Mouse (Mus musculus) left cerebral cortex, adult 9 months (tissue): Measurements from ENCODE around the gene Ccdc65.
"Not testable (repeated sequence)": the region's sequence is repeated elsewhere in the genome, so short reads cannot be mapped to it uniquely, and the experiment has no call there.

Source experiments
- DNase-seq, 2 experiments: peaks; one replicate each; pipeline ENCODE4 v3.0.0; 2022; ENCODE audit warnings: low spot score in 2 of 2

Ccdc65 gene

DNA sequence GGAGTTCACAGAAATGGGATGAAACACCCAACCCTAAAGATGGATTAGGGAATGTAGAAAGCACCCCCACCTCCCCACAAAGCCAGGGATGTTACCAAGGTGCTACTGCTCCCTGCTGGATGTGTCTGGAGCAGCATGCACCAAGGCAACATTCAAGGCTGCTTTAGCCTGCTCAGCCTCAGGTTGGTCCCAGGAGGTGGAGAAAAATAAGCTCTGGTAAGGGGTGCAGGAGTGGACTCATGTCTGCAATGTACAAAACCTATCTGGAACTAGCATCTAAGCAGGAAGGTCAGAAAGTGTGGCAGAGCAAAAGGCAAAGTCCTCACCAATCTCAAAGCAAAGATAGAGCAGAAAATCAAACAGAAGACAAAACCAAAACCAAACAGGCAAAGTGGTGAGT, 29.9 kb downstream of the Ccdc65 start:
- DNase-seq: no peak

DNA sequence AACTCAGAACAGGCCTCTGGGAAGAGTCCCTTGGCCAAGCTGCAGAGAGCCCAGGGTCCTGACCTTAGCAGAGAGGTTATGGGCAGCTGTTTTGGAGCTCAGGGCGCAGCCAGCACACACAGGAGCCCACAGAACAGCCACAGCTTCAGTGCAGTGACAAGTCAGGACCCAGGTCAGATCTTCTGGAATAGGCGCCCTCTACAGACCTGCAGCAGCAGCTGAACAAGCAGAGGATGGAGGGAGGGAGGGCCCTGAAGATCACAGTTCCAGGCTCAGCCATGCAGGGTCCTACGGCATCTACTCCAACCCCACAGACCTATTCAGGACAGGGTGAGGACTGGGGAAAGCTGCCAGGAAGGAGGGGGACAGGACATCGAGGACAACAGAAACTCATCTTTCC, 30.8 kb downstream of the Ccdc65 start:
- no peak for DNase-seq

- DNase-seq: peak in 1 of 2 experiments; percentile 21
Observed at GRCm38 (mm10) chr15:98740219-98740618, 32.2 kb downstream of the Ccdc65 start.

DNA sequence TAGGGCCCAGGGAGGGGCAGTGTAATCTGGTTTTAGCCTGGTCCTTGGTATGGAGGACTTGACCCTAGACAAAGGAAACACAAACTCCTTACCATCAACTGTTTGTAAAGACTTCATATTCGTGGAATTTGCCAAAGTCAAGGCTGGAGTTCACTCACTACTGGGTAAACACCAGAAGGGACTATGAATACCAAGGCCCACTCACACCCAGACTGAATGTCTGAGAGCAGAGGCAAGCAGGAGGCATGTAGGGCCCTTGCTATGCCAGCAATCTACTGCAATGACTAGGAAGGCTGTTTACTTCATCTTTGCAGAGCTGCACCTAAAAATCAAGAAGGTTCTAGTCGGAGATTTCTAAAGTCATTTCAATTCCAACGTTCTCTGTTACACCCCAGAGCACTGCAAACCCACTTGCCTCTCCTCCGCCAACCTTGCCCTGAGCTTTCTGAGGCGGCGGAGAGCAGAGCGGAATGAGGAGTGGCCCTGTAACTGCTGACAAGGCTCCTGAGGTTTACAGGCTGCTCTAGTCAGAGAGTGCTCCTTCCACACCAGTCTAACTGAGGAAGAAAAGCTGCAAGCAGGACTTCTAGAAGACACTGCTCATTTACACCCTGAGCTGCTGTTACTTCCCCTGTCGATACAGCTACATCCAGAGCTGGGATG, 34.9 kb downstream of the Ccdc65 start:
- no peak for DNase-seq

- not testable (repeated sequence) for DNase-seq
Observed at GRCm38 (mm10) chr15:98743863-98744262, 35.9 kb downstream of the Ccdc65 start.

- DNase-seq: peak in 1 of 2 experiments; percentile 53
Observed at GRCm38 (mm10) chr15:98746344-98746965, 38.4 kb downstream of the Ccdc65 start.

DNA sequence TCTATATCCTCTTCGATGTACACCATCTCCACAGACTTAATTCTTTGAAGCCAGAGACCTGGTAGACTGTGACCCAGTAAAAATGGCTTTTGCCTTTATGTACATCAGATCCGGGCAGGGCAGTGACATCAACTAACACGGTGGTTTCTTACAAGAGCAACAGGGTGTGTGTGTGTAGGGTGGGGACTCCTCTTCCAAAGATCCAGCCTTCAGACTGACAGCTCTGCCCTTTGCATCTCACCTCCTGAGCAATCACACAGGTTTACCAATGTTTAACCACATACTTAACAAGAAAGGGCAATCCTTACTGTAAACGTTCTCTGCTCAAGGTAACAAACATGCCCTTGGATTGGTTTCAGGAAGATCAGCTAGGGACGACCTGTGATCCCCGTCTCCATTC, 39.3 kb downstream of the Ccdc65 start:
- DNase-seq: no peak

DNA sequence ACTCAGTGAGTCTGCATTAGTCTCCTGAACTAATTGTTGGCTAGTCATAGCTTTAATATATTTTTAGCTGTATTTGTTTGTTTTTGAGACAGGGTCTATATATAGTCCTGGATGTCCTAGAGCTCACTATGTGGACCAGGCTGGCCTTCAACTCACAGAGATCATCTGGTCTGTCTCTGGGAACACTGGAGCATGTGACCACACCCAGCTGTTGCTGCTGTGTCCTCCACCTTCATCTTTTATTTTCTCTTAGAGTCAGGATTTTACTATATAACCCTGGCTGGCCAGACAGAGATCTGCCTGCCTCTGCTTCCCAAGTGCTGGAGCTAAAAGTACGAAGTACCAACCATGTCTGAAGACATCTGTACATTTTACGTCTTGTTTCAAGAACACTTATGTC, 41.1 kb downstream of the Ccdc65 start:
- no peak for DNase-seq

- DNase-seq: no peak
Observed at GRCm38 (mm10) chr15:98753021-98753423, 45.0 kb downstream of the Ccdc65 start.

GRCm38 (mm10) chr15:98754125-98754524, 46.1 kb downstream of the Ccdc65 start:
- DNase-seq: no peak

DNA sequence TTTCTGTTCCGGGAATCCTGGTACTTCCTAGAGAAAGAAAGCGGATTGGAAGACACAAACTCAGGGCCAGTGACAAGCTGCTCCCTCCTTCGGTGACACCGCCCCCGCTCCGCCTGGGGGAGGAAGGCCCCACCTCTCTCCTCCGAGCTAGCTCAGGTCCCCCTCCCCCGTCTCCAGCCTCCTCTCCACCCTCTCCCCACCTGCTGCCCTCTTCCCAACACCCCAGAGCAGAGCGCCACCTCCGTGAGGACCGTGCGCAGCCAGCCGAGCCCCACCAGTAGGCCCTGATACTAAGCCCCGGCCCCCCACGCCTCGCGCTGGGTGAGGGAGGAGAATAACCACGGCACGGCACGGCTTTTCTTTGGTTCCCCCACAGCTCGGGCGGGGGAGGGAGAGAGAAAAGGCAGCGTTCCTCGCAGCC, 54.2 kb downstream of the Ccdc65 start:
- DNase-seq: peak; percentile 64 to 74

- DNase-seq: peak; percentile 88 to 95
Observed at GRCm38 (mm10) chr15:98762670-98763529, 54.9 kb downstream of the Ccdc65 start, which contains the start of gene Arf3. TSS of gene Arf3 (minus strand) at chr15:98763214.

DNA sequence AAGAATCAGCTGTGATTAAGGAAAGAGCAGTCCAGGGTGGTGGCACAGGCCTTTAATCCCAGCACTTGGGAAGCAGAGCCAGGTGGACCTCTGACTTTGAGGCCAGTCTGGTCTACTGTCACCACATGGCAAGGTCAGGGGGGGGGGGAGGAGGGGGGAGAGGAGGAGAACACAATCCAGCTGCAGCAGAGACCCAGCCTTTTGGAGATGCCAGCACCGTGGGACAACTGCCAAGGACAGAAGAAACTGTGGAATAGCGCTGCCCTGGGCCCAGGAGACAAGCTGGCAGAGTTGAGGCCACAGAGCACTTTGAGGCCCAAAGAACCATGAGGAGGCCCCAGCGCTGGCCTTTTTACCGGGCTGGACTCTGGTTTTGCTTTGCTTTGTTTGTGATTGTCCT, 57.9 kb downstream of the Ccdc65 start:
- DNase-seq: no peak

GRCm38 (mm10) chr15:98768259-98768658, 60.3 kb downstream of the Ccdc65 start:
- DNase-seq: no peak

DNA sequence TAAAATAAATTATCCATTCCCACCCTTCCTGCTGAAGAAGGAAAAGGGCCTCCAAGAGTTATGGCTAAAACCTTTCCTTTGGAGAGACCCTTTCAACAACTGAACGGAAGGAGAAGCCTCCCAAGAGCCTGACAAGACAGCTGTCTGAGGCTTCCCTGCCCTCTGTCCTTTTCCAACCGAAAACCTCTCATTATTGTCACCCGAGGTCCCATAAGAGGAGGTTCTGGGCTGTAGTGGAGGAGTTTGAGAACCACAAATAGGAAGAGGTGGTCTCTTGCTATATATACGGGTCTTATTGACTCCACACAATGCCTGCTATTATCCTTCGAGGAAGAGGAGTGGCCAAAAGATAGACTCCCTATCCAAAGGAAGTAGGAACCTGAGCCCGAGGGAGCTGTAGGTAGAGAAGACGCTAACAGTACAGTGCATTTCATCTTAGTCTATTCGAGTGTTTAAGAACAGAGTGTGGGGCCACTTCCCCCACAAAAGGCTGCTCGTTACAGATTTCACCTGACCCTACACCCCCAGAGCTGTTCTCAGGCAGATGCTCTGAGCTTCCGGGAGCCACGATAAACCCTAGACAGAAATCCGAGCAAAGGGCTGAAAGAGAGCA, 63.9 kb downstream of the Ccdc65 start:
- DNase-seq: no peak

- DNase-seq: no peak
Observed at GRCm38 (mm10) chr15:98772511-98773211, 64.7 kb downstream of the Ccdc65 start.
